Mouse (Mus musculus) subcutaneous adipose tissue, adult 2 months (tissue): ENCODE measurements around the gene Agrp. TPM values are rescaled to one million over a fixed set of nuclear protein-coding genes. Genes with fewer than 3 reads are reported as not detected.

Experiments
- polyA plus RNA-seq: library from polyadenylated mRNA; depleted of rRNA; stranded (reverse); fragments of >200 nt; gene quantifications from 2 replicates; pipeline ENCODE4 v1.2.3, GENCODE M21; 2012; ENCODE audit warnings: low replicate concordance; rRNA removed

The Agrp gene
- not detected in 2 replicates for polyA plus RNA-seq

DNA sequence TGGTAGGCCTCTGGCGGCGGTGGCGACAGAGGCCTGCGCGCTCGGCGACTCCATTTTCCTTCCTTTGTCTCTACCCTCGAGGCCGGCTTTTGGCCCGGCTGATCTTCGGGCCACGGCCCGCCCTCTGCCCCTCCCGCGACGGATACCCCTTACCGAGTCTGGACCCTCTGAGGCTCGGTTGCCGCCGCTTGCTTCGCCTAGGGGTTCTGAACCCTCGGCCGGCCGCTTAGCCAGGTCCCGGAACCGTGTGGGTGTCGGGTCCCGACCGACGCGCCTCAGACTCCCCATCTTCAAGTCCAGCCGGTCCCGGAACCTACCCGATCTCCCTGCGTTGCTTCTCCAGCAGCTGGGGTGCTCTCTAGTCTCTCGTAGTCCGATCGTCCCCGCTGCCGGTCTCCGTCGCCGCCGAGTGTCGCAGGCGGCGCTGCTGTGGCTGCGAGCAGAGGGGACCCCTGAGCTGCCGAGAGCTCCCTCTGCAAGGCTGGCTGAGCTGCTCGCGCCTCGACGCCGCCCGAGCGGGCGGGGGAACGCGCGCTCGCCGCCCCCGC is at the start of gene Agrp:
TSS of gene Agrp (minus strand) at position 431 of the 548 bp plus-strand sequence.

GRCm38 (mm10) chr8:105685796-105686308 is 48.7 kb upstream of the Agrp start, which contains the start of gene Carmil2:
TSS of gene Carmil2 (plus strand) at chr8:105686274.

DNA sequence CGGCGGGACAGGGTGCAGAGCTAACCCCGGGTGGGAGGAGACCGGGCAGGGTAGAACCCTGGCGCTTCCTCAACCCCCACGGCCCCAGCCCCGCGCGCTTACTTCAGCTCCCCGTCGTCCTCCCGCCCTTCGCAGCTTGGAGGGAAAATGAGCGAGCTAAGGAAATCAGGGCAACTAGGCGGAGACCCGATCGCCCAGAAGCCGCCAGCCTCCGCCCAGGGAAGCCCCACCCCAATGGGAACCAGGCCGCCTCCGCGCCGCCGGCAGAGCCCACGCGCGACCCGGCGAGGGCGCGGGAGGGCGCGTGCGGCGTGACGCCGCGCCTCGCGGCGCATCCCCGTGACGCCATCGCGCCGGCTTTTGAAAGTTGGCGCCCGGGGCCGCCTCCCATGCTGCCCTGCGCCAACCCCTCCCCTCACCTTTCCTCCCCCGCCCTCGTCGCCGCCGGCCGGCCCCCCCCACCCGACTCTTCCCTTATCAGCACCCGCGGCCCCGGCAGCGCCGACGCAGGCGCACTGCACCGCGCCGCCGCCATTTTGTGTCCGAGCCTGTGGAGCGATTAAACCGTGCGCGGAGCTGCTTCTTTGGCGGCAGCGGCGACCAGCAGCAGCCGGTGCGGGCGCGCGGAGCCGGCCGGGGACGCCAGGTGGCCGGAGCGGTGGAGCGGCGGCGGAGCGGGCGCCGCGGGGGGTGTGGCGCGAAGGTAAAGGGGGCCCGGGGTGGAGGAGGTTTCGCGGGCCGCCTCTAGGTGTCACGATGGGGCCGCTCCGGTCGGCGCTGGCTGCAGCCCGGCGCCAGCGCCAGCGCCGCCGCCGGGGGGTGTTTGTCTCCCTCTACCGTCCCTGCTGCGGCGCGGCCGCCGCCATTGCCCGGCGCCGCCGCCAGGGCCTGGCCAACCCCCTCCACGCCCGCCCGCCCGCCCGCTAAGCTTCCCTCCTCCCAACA is 903 bp downstream of the Agrp start, which contains the start of gene Ctcf:
TSS of gene Ctcf (plus strand) at position 551 of the 945 bp plus-strand sequence.

GRCm38 (mm10) chr8:105604804-105605381 is 32.3 kb downstream of the Agrp start, which contains the start of gene Ripor1:
TSS of gene Ripor1 (plus strand) at chr8:105605255.

GRCm38 (mm10) chr8:105565952-105566702 is 71.1 kb downstream of the Agrp start, which contains the start of gene Atp6v0d1:
TSS of gene Atp6v0d1 (minus strand) at chr8:105566047.

DNA sequence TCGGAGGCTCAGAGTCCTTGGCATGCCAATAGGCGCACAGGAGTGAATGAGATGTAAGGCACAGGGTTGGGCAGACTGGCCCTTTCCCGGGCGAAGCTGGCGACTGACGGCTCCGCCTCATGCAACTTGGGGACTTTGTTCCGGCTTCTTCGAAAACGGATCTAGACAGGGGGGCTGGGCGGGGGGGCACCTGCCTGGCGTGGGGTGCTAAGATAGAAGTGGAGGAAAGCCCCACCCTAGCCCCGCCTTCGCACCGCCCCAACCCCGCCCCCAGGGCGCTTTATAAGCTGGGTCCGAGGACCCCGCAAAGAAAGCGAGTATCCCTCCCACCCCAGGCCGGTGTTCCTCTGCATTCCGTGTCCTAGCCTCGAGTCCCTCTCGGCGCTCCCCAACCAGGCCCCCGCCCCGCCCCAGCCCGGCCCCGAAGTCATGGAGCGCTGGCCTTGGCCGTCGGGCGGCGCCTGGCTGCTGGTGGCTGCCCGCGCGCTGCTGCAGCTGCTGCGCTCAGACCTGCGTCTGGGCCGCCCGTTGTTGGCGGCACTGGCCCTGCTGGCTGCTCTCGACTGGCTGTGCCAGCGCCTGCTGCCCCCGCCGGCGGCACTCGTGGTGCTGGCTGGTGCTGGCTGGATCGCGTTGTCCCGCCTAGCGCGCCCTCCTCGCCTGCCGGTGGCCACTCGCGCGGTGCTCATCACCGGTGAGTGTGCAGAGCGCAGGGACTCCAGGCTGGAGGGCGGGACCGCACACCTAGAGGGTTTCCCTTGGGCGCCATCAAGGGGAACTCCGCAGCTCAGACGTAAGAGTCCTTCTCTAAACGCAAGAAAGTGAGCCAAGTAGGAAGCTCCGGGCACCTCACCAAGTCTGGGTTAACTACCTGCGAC is 118.5 kb downstream of the Agrp start, which contains the start of gene Hsd11b2:
TSS of gene Hsd11b2 (plus strand) at position 320 of the 878 bp plus-strand sequence.

Other genes with a start within 250 kb of the Agrp start
- gene Kctd19, start 223.9 kb downstream of the Agrp start, polyA plus RNA-seq: 0.26 and 1.1 TPM in 2 replicates
- gene Lrrc36, start 223.8 kb downstream of the Agrp start, polyA plus RNA-seq: 3.0 and 4.1 TPM in 2 replicates
- gene Tppp3, start 165.9 kb downstream of the Agrp start, polyA plus RNA-seq: 171 and 479 TPM in 2 replicates
- gene Zdhhc1, start 140.5 kb downstream of the Agrp start, polyA plus RNA-seq: 51.5 and 98.0 TPM in 2 replicates
- 3.3 and 572 TPM in 2 replicates for gene Hsd11b2, start 118.6 kb downstream of the Agrp start, polyA plus RNA-seq
- 150 and 241 TPM in 2 replicates for gene Atp6v0d1, start 71.3 kb downstream of the Agrp start, polyA plus RNA-seq
- gene Ripor1, start 32.1 kb downstream of the Agrp start, polyA plus RNA-seq: 34.4 and 43.4 TPM in 2 replicates
- 11.0 and 24.5 TPM in 2 replicates for gene Ctcf, start 825 bp downstream of the Agrp start, polyA plus RNA-seq
- gene Carmil2, start 48.9 kb upstream of the Agrp start, polyA plus RNA-seq: 1.2 and 1.5 TPM in 2 replicates
- 39.9 and 48.6 TPM in 2 replicates for gene Acd, start 63.7 kb upstream of the Agrp start, polyA plus RNA-seq
- gene Pard6a, start 63.8 kb upstream of the Agrp start, polyA plus RNA-seq: 25.6 and 26.0 TPM in 2 replicates
- 0.10 TPM in 1 of 2 replicates, not detected in the other for gene 4933405L10Rik, start 70.3 kb upstream of the Agrp start, polyA plus RNA-seq
- gene Enkd1, start 70.8 kb upstream of the Agrp start, polyA plus RNA-seq: 5.7 and 12.8 TPM in 2 replicates
- 7.7 and 10.0 TPM in 2 replicates for gene Gfod2, start 121.3 kb upstream of the Agrp start, polyA plus RNA-seq
- 26.6 and 31.6 TPM in 2 replicates for gene Ranbp10, start 190.0 kb upstream of the Agrp start, polyA plus RNA-seq
- gene Tsnaxip1, start 190.3 kb upstream of the Agrp start, polyA plus RNA-seq: 0.05 TPM in 1 of 2 replicates, not detected in the other
- 17.6 and 36.3 TPM in 2 replicates for gene Cenpt, start 215.9 kb upstream of the Agrp start, polyA plus RNA-seq
- 39.9 and 66.8 TPM in 2 replicates for gene Thap11, start 217.7 kb upstream of the Agrp start, polyA plus RNA-seq
- gene Nutf2, start 223.2 kb upstream of the Agrp start, polyA plus RNA-seq: 37.9 and 42.9 TPM in 2 replicates
- gene Edc4, start 243.5 kb upstream of the Agrp start, polyA plus RNA-seq: 45.4 and 85.8 TPM in 2 replicates